Mouse (Mus musculus): Measurements from ENCODE around the gene Cd180.

DNA sequence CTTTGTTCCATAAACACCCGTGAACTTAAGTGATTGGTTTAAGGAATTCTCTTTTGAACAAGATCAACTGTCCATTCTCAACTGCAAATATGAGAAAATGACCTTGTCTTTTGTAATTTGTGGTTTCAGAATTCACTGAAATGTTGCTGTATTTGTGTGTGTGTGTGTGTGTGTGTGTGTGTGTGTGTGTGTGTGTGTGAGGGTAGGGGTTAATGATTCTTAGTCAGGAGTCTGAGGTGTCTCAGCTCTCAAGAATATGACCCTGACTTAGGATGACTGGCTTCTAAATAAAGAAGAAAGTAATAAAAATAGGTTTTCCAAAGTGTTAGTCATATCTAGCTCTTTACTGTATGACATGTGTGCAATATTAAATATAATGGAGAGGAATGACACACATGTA lies 33.5 kb downstream of the Cd180 start:
- TF ChIP-seq POLR2A (IDR thresholded peaks at IDR 0.05; ENCODE audit: insufficient read depth, low read depth, low read length) = no peak
- TF ChIP-seq CTCF (IDR thresholded peaks at IDR 0.05; ENCODE audit: insufficient read depth, low read depth, low read length) = no peak
